Mouse (Mus musculus) midbrain, embryonic 15.5 days (tissue): ENCODE measurements at regions not wholly inside any gene's neighbourhood (a gene's known extent, or its start where the extent isn't known, plus 50 kb on each side); places are given as distances from the start of the nearest gene placed in this dataset.

Source experiments
- ATAC-seq: fragments of 200-750 bp; cut with Nextera tagmentation; replicated peaks from 2 replicates; pipeline ENCODE4 v1.8.0; 2017; ENCODE audit warnings: moderate TSS enrichment
- H3K27ac ChIP-seq: fragments of 300-500 bp; sonication (generic); 2 replicates; pipeline ENCODE4 v1.5.1; 2015; ENCODE audit warnings: mild to moderate bottlenecking, inconsistent platforms
- H3K27me3 ChIP-seq: fragments of 300-500 bp; sonication (generic); replicated peaks from 2 replicates; pipeline ENCODE4 v1.6.1; 2015; ENCODE audit warnings: inconsistent platforms
- H3K36me3 ChIP-seq: fragments of 300-500 bp; sonication (generic); replicated peaks from 2 replicates; pipeline ENCODE4 v1.6.1; 2015; ENCODE audit warnings: inconsistent platforms
- H3K4me1 ChIP-seq: fragments of 300-500 bp; sonication (generic); 2 replicates; pipeline ENCODE4 v1.6.1; 2015; ENCODE audit warnings: inconsistent platforms
- H3K4me2 ChIP-seq: fragments of 300-500 bp; sonication (generic); 2 replicates; pipeline ENCODE4 v1.6.1; 2015; ENCODE audit warnings: inconsistent platforms, mild to moderate bottlenecking, moderate library complexity
- H3K4me3 ChIP-seq: fragments of 300-500 bp; sonication (generic); 2 replicates; pipeline ENCODE4 v1.5.1; 2015; ENCODE audit warnings: mild to moderate bottlenecking, inconsistent platforms
- H3K9ac ChIP-seq: fragments of 300-500 bp; sonication (generic); 2 replicates; pipeline ENCODE4 v1.6.1; 2015; ENCODE audit warnings: mild to moderate bottlenecking, inconsistent platforms
- H3K9me3 ChIP-seq: fragments of 300-500 bp; sonication (generic); 2 replicates; pipeline ENCODE4 v1.6.1; 2016; ENCODE audit warnings: inconsistent platforms
- WGBS: fragments of 180-500 bp; shearing (Covaris S2); methylation state at CpG from one replicate; pipeline ENCODE4 v1.1.7; 2015; ENCODE audit warnings: mixed read lengths; 5-methylcytosine and 5-hydroxymethylcytosine counted together

DNA sequence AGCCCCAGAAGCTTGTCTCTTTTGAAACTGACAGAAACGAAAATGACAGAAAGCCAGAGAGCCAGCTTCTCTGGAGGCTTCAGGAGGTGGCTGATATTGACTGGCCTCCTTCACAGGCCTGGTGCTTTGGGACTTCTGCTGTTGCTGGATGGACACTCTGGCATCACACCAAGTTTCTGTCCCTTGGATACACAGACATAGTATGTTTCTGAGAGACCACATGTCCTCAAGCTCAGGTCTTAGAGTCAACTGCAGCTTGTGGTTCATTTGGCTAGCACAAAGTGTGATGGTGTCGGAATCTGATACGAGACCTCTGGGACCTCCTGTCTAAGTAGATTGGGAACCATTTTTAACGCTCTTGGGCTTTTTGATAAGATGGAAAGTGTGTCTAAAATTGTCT, 502.0 kb downstream of the Sqor start:
- Histone ChIP-seq H3K9ac (no peak overlapping the region), H3K27me3 (no peaks in the 10 kb centered on the region), H3K27ac (no peak overlapping the region), H3K4me2 (no peak overlapping the region), H3K4me1 (no peaks in the 10 kb centered on the region), H3K9me3 (no peaks in the 10 kb centered on the region), H3K4me3 (no peak overlapping the region), H3K36me3 (no peaks in the 10 kb centered on the region)
- ATAC-seq, result no peak
- 84% methylated on average over 4 of the region's 4 CpGs for WGBS

DNA sequence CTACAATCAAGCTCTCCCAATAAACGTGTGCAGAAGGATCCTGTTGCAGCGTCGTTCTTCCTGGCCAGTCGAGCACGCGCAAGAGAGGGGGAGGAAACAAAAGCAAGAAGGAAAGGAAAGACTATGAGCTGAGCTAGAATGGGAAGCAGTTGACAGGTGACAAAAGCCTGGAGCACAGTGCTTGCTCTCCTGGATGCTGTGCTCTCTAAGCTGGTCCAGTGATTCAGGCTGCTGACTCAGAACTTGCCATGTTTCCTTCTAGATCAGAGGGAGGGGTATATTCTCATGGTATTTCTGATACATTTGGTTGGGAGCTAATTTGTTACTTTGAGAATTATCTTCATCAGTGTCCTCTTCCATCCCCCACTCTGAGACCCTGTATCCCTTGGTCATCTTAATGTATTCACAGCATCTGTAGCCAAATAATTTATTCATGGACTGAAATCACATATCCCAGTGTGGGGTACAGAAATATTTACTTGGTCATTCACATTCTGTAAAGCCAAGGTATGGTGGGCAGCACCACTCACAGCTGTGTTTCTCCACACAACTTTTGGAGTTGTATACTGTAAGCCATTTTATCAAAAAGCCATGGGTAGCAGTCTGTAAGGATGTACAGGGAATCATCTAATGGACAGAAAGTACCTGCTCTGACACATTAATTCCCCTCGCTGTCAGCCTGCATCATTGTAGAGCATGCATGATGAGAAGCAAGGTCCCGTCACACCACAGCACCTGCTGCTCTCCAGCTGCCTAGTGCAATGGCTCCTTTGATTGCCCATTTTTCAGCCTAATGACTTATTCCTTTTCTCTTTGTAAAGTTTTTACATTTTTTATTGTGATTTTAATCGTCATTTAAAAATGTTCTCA, 510.1 kb downstream of the Sqor start:
- H3K9me3 ChIP-seq, result no peaks in the 10 kb centered on the region
- H3K27me3 ChIP-seq, result no peaks in the 10 kb centered on the region
- H3K4me2 ChIP-seq, result no peak overlapping the region
- 66% methylated on average over 9 of the region's 9 CpGs for WGBS
- no peak overlapping the region for H3K4me3 ChIP-seq
- no peaks in the 10 kb centered on the region for H3K36me3 ChIP-seq
- peak; percentile 92 for ATAC-seq
- H3K4me1 ChIP-seq, result peaks cover 8% of the 10 kb centered on the region; the same call in 1 of the 2 replicates
- no peak overlapping the region for H3K27ac ChIP-seq
- H3K9ac ChIP-seq, result no peak overlapping the region

DNA sequence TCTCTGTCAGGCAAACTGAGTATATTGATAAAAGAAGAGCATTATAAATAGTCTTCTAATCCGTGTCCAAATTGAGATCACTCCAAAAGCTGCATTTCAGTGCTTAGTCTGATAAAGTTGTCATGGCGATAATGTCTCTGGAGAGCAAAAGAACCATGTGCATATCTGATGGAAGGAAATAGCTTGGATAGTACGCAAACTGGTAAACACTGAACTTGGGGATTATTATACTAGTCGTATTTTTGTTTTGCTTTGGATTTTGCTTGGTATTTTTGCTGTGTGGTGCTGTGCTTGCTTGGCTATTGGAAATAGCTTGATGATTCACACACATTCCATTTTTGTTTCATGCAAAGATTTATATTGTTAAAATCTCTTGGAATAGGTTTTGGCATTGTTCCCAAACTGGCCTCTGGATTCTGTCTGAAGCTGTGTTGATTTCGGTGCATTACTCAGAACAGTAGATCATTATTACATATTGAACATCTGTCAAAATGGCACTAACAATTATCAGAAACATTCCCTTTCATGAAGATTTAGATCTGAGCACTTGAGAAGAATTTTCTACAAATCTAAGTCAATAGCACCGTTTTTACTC, 510.8 kb downstream of the Sqor start:
- H3K36me3 ChIP-seq, result no peaks in the 10 kb centered on the region
- H3K27ac ChIP-seq, result no peak overlapping the region
- no peaks in the 10 kb centered on the region for H3K9me3 ChIP-seq
- H3K4me3 ChIP-seq, result no peak overlapping the region
- peaks cover 8% of the 10 kb centered on the region; the same call in 1 of the 2 replicates for H3K4me1 ChIP-seq
- 47% methylated on average over 6 of the region's 6 CpGs for WGBS
- no peaks in the 10 kb centered on the region for H3K27me3 ChIP-seq
- ATAC-seq, result peak; percentile 82
- no peak overlapping the region for H3K9ac ChIP-seq
- no peak overlapping the region for H3K4me2 ChIP-seq

DNA sequence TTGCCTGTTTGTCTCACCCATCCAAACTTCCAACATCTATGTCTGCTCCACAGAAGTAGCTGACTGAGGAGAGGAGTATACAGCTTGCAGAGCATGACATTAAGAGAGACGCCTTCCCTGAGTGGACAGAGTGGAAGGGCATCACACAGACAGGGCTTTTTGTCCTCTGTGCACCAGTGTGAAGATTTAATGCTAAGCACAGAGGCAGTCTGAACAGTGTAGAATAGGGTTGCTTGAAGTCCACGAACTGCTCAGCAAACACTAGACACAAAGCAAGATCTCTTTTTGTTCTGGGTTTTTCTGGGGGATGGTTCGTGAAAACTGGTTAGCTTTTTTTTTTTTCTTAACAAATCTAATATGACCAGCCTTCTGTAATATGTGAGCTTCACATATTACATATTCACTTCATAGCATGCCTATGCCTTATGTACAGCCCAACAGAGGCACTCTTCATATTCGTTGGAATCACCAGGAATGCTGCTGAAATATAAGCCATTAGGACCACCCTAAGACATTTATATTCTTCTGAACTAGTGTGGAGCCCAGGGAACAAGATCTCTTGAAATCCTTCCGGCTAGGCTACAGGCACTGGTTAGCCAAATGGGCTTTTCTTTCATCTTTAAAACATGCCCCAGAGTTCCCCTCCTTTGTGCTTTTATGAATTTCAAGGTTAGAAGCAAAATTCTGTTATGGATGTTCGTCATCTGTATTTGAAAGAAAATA, 546.7 kb downstream of the Sqor start:
- H3K9me3 ChIP-seq, result no peaks in the 10 kb centered on the region
- no peak overlapping the region for H3K4me2 ChIP-seq
- ATAC-seq, result peak; percentile 60
- H3K36me3 ChIP-seq, result no peaks in the 10 kb centered on the region
- H3K4me1 ChIP-seq, result no peaks in the 10 kb centered on the region
- no peak overlapping the region for H3K27ac ChIP-seq
- H3K9ac ChIP-seq, result no peak overlapping the region
- WGBS, result 59% methylated on average over 6 of the region's 6 CpGs
- H3K4me3 ChIP-seq, result no peak overlapping the region
- no peaks in the 10 kb centered on the region for H3K27me3 ChIP-seq

DNA sequence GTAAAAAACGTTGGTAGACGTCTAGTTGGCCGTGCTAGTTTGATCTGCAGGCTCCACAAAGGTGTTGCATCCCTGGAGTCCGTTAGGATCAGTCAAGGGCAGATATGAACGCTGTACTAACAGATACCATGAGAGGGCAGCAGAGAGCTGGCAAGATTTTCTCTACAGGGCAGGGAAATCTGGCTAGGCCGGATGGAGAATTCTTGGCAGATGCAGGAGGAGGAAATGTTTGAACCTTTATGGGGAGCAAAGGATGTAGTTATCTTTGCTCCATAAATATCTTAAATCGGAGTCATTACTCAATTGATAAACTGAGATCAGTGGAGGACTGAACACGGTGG, 547.2 kb downstream of the Sqor start:
- no peaks in the 10 kb centered on the region for H3K36me3 ChIP-seq
- no peak overlapping the region for H3K4me2 ChIP-seq
- ATAC-seq, result peak; percentile 87
- H3K9ac ChIP-seq, result no peak overlapping the region
- H3K27ac ChIP-seq, result no peak overlapping the region
- H3K27me3 ChIP-seq, result no peaks in the 10 kb centered on the region
- no peaks in the 10 kb centered on the region for H3K9me3 ChIP-seq
- no peak overlapping the region for H3K4me3 ChIP-seq
- H3K4me1 ChIP-seq, result no peaks in the 10 kb centered on the region
- 19% methylated on average over 8 of the region's 8 CpGs for WGBS

DNA sequence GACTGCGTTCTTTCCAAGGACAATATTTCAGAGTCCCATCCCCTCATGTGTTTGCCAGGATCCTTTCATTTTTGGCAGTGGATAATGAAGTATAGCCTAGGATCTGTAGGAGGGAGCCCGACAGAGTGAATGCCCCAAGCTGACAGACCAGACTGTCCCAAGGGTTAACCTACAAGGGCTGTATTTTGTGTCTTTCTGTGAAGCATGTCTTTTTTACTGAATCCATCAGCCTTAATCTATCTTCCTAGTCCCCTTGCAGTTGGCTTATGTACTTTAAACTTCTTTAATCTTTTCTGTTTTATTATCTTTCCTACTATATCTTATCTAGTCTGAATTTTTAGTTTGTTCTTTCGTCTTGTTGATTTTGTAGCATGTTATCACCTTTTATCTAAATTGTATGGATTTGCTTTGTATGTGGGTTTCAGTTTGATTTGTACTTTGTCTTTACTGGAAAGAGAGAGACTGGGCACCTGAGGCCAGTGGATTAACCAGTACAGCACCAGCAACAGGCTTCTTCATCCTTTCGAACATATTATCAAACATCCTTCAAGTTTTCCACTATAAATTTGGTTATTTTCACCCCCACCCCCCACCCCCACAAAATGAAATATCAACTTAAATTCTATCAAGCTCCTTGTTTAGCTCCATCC, 555.5 kb downstream of the Sqor start:
- H3K4me1 ChIP-seq, result peaks cover 6% of the 10 kb centered on the region; the same call in 1 of the 2 replicates
- H3K27ac ChIP-seq, result no peak overlapping the region
- no peak overlapping the region for H3K9ac ChIP-seq
- H3K36me3 ChIP-seq, result no peaks in the 10 kb centered on the region
- H3K9me3 ChIP-seq, result no peaks in the 10 kb centered on the region
- ATAC-seq, result no peak
- no peak overlapping the region for H3K4me3 ChIP-seq
- H3K4me2 ChIP-seq, result no peak overlapping the region
- H3K27me3 ChIP-seq, result no peaks in the 10 kb centered on the region
- 91% methylated on average over 4 of the region's 4 CpGs for WGBS

DNA sequence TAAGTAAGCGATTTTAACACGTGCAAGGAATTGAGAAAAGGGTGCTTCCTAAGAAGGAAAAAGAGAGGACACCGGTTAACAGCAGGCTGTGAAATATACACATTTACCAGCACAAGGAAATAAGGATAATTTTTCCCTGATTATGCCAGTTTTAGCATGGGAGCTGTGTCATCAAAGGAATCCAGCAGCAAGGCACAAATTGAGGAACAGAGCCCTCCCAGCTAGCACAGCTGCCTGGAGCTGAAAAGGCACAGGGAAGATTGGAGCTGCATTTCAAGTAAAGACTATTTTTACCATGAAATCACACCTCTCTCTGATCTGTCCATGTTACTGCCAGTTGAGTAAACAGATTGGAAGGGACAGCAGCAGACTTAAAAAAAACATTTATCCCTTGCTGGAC, 558.7 kb downstream of the Sqor start:
- Histone ChIP-seq H3K9me3 (no peaks in the 10 kb centered on the region), H3K4me1 (peaks cover 6% of the 10 kb centered on the region; the same call in 1 of the 2 replicates), H3K4me2 (no peak overlapping the region), H3K4me3 (no peak overlapping the region), H3K9ac (no peak overlapping the region), H3K27me3 (no peaks in the 10 kb centered on the region), H3K27ac (0 out of 2 replicates have a peak overlapping the region, but pooled peaks have one; percentile 38), H3K36me3 (no peaks in the 10 kb centered on the region)
- ATAC-seq, result peak; percentile 66; the same call in 1 of the 2 replicates
- WGBS, result 61% methylated on average over 3 of the region's 3 CpGs

DNA sequence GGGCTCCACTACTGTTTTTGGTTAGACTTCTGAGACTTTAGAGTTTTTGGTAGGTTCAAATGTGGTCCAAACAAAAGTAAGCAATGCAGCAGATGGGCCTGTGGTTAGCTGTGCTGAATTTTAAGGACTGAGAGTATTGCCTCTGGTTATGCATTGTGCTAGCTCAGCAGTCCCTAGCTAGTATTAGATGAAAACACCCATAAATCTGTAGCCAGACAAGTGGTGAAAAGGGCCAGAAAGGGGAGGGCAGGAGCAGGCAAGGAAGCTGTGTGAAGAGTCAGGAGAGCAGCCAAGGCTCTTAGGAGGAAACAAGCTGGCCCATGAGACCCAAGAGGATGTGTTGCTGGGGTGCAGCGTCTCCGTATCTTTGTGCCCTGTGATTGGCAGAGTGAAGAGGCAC, 559.9 kb downstream of the Sqor start:
- Histone ChIP-seq H3K4me3 (no peak overlapping the region), H3K4me2 (no peak overlapping the region), H3K27me3 (no peaks in the 10 kb centered on the region), H3K27ac (no peak overlapping the region), H3K4me1 (peaks cover 6% of the 10 kb centered on the region; the same call in 1 of the 2 replicates), H3K9me3 (no peaks in the 10 kb centered on the region), H3K9ac (no peak overlapping the region), H3K36me3 (no peaks in the 10 kb centered on the region)
- WGBS, result 73% methylated on average over 2 of the region's 2 CpGs
- ATAC-seq, result no peak

DNA sequence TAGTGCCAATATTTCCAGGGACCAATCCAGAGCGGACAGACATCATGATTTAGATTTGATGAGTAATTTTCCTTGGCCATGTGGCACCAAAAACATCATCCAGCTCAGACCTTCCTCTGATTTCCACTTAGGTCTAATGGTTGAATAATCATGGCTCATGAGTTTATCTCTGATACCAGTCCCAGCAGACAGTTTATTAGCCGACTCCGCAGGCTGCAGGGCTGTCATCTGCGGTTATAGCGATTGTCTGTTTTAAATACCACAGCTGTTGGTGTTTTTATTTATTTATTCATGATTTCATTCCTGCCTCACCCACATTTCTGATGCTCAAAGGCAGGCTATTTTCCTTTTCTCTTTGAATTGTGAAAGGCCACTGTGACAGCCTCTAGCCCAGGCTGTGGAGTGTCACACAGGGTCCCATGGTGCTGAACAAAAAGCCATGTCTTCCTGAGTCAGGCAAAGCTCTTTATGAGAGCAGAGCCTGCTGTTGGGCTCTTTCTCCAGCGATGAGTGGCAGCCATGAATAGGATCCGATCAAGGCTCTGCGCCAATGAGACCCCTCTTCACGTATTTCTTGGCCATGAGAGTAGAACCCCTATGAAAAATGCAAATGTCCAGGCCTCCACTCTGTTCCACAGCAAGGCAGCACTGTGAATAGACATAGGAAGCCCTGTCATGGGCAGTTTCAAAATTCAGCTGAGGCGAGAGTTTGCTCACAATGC, 584.7 kb downstream of the Sqor start:
- no peak overlapping the region for H3K4me2 ChIP-seq
- 29% methylated on average over 10 of the region's 10 CpGs for WGBS
- H3K36me3 ChIP-seq, result no peaks in the 10 kb centered on the region
- H3K27ac ChIP-seq, result peak overlapping the region; percentile 55
- no peaks in the 10 kb centered on the region for H3K27me3 ChIP-seq
- H3K4me1 ChIP-seq, result peaks cover 8% of the 10 kb centered on the region
- no peak overlapping the region for H3K9ac ChIP-seq
- peak; percentile 95 for ATAC-seq
- no peak overlapping the region for H3K4me3 ChIP-seq
- no peaks in the 10 kb centered on the region for H3K9me3 ChIP-seq

DNA sequence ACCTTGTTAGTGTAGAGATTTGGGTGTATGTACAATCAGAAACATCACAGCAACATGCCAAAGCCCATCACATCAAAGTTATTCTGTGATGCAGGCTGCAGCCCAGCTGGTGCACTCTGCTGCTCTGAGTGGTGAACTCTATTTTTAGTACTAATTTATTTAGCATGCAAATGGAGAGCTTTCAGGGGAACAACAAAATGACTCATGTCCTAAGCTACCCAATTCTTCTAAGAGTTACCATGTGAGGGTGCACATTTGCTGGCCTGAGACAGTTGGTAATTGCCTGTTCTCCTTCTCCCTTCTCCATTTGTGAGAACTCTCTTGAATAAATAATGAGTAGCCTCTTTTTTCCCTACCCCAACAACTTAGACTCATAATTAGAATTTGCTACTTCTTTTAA, 599.2 kb downstream of the Sqor start:
- H3K27ac ChIP-seq, result no peak overlapping the region
- no peak overlapping the region for H3K9ac ChIP-seq
- ATAC-seq, result 0 out of 2 replicates have a peak, but pooled peaks have one; percentile 42
- H3K4me2 ChIP-seq, result no peak overlapping the region
- H3K4me1 ChIP-seq, result no peaks in the 10 kb centered on the region
- H3K4me3 ChIP-seq, result no peak overlapping the region
- no peaks in the 10 kb centered on the region for H3K27me3 ChIP-seq
- H3K36me3 ChIP-seq, result no peaks in the 10 kb centered on the region
- no peaks in the 10 kb centered on the region for H3K9me3 ChIP-seq

DNA sequence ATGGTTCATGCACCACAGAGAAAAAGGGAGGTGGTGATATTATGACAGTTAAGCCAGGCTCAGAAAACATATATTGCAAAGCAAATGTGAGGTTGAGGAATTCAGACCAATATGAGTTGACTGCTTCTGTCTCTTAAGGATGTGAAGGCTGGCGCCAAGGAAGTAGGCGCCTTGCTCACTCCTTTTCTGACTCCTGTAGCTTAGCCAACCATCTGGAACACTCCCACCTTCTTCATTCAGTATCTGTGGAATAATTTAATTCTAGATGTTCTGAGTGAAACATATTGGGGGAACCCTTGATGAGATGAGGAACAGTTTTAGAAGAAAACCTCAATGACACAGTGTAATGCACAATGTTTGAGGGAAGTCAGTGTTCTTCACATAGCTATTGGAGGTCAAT, 601.5 kb downstream of the Sqor start:
- Histone ChIP-seq H3K4me2 (no peak overlapping the region), H3K9me3 (no peaks in the 10 kb centered on the region), H3K4me1 (no peaks in the 10 kb centered on the region), H3K4me3 (no peak overlapping the region), H3K36me3 (no peaks in the 10 kb centered on the region), H3K9ac (no peak overlapping the region), H3K27me3 (no peaks in the 10 kb centered on the region), H3K27ac (no peak overlapping the region)
- 93% methylated on average over 2 of the region's 2 CpGs for WGBS
- ATAC-seq, result no peak
